Mouse (Mus musculus): ENCODE results near the gene Ubxn6. TPM values are rescaled to one million over a fixed set of nuclear protein-coding genes. Genes with fewer than 3 reads are reported as not detected.
A peak's percentile ranks its signal among the peaks of the same experiment; 100 is the strongest.

The Ubxn6 gene
- polyA plus RNA-seq, 1 experiment: 45.3 TPM

DNA sequence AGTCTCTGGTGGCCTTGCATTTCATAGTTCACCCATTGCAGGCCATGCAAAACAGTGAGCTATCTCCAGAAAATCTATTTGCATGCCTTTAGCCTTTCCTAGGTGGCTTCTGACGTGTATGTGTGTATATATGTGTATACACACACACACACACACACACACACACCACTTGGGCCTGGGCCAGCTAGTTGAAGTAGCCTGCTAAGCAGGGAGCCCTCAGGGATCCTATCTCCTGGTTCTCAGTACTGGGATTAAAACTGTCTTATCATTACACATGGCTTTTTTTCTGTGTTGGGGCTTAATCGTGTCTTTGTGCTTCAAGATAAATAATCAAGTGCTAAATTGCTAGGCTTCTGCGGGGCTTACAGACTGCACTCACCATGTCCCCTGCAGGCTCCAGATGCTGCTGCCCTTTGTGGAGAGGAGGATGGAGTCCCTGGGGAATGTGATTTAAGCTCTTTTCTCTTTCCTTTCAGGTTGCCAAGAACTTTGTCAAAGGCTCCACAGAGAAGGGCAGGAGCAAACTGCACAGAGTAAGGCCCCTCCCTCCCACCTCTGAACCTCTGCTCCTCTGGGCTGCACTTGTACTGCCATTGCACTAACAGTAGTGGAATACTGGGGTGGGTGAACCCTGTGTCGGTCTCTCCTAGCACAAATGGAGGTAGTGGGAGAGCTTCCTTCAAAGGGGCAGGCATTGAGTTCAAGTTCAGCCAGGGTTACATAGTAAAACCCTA is 18.7 kb downstream of the Ubxn6 start:
- no peak for TF ChIP-seq CTCF (IDR thresholded peaks at IDR 0.05; ENCODE audit: extremely low read depth, insufficient read depth, insufficient read length, insufficient replicate concordance)
- no peak for TF ChIP-seq POLR2A (IDR thresholded peaks at IDR 0.05; ENCODE audit: low read depth, low read length)
- Histone ChIP-seq H3K27ac (ENCODE audit: insufficient read depth, low read length) (no peak overlapping the region), H3K4me3 (ENCODE audit: extremely low read depth, insufficient read depth, insufficient read length) (no peak overlapping the region), H3K27me3 (ENCODE audit: control insufficient read depth, insufficient read depth, low read length) (no peaks in the 10 kb centered on the region), H3K36me3 (ENCODE audit: control insufficient read depth, insufficient read depth, low read length) (peaks cover 7% of the 10 kb centered on the region), H3K4me1 (ENCODE audit: control insufficient read depth, insufficient read depth, insufficient read length) (no peaks in the 10 kb centered on the region)
- WGBS: 77% methylated on average over 4 of the region's 4 CpGs
- DNase-seq (ENCODE audit: low read depth in 1 of 2, low spot score in 2 of 2): no peak

DNA sequence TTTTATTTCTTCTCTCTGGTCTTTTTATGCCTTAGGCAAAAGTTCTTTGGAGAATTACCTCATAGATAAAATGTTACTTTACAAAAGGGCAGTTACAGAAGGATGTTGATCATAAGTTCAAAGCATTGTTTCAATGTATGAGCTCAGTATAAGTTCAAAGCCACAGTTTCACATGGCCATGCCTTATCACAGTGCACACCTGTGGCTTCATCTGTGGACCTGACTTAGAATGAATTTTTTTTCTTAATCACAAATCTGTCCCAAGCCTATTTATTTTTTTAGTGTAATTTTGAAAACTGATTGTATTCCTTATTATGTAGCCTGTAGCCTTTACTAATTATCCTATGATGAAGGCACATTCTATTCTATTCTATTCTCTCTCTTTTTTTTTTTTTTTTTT is 19.9 kb downstream of the Ubxn6 start:
- H3K4me3 ChIP-seq (ENCODE audit: extremely low read depth, insufficient read depth, insufficient read length): no peak overlapping the region
- TF ChIP-seq CTCF (IDR thresholded peaks at IDR 0.05; ENCODE audit: extremely low read depth, insufficient read depth, insufficient read length, insufficient replicate concordance) (no peak), POLR2A (IDR thresholded peaks at IDR 0.05; ENCODE audit: low read depth, low read length) (no peak)
- H3K27ac ChIP-seq (ENCODE audit: insufficient read depth, low read length): no peak overlapping the region
- peaks cover 5% of the 10 kb centered on the region for H3K36me3 ChIP-seq (ENCODE audit: control insufficient read depth, insufficient read depth, low read length)
- no peak for DNase-seq (ENCODE audit: low read depth in 1 of 2, low spot score in 2 of 2)
- H3K4me1 ChIP-seq (ENCODE audit: control insufficient read depth, insufficient read depth, insufficient read length): no peaks in the 10 kb centered on the region
- no peaks in the 10 kb centered on the region for H3K27me3 ChIP-seq (ENCODE audit: control insufficient read depth, insufficient read depth, low read length)

- no peak overlapping the region for H3K4me3 ChIP-seq (ENCODE audit: extremely low read depth, insufficient read depth, insufficient read length)
- peaks cover 2% of the 10 kb centered on the region; the same call in 1 of the 2 replicates for H3K36me3 ChIP-seq (ENCODE audit: control insufficient read depth, insufficient read depth, low read length)
- WGBS: 91% methylated on average over 5 of the region's 5 CpGs
- no peak overlapping the region for H3K27ac ChIP-seq (ENCODE audit: insufficient read depth, low read length)
- no peaks in the 10 kb centered on the region for H3K4me1 ChIP-seq (ENCODE audit: control insufficient read depth, insufficient read depth, insufficient read length)
- no peak for DNase-seq (ENCODE audit: low read depth in 1 of 2, low spot score in 2 of 2)
- TF ChIP-seq CTCF (IDR thresholded peaks at IDR 0.05; ENCODE audit: extremely low read depth, insufficient read depth, insufficient read length, insufficient replicate concordance): no peak
- TF ChIP-seq POLR2A (IDR thresholded peaks at IDR 0.05; ENCODE audit: low read depth, low read length): no peak
- H3K27me3 ChIP-seq (ENCODE audit: control insufficient read depth, insufficient read depth, low read length): no peaks in the 10 kb centered on the region
Measured at GRCm38 (mm10) chr17:56051369-56051768, 23.5 kb downstream of the Ubxn6 start.

- no peaks in the 10 kb centered on the region for H3K27me3 ChIP-seq (ENCODE audit: control insufficient read depth, insufficient read depth, low read length)
- no peak overlapping the region for H3K27ac ChIP-seq (ENCODE audit: insufficient read depth, low read length)
- H3K4me3 ChIP-seq (ENCODE audit: extremely low read depth, insufficient read depth, insufficient read length): peak overlapping the region; percentile 61; the same call in 1 of the 2 replicates
- no peaks in the 10 kb centered on the region for H3K36me3 ChIP-seq (ENCODE audit: control insufficient read depth, insufficient read depth, low read length)
- H3K4me1 ChIP-seq (ENCODE audit: control insufficient read depth, insufficient read depth, insufficient read length): 0 out of 2 replicates have a peak, but pooled peaks cover 2% of the 10 kb centered on the region
- WGBS: 2% methylated on average over 12 of the region's 12 CpGs
- no peak for DNase-seq (ENCODE audit: low read depth in 1 of 2, low spot score in 2 of 2)
- TF ChIP-seq CTCF (IDR thresholded peaks at IDR 0.05; ENCODE audit: extremely low read depth, insufficient read depth, insufficient read length, insufficient replicate concordance): no peak
- TF ChIP-seq POLR2A (IDR thresholded peaks at IDR 0.05; ENCODE audit: low read depth, low read length): no peak
Measured at GRCm38 (mm10) chr17:56040857-56041163, 34.0 kb downstream of the Ubxn6 start.

- H3K27ac ChIP-seq (ENCODE audit: insufficient read depth, low read length): no peak within 1 kb of the TSS
- H3K4me1 ChIP-seq (ENCODE audit: control insufficient read depth, insufficient read depth, insufficient read length): 0 out of 2 replicates have a peak, but pooled peaks cover 2% of the 10 kb centered on the region
- DNase-seq (ENCODE audit: low read depth in 1 of 2, low spot score in 2 of 2): peak; percentile 89 to 97
- TF ChIP-seq POLR2A (IDR thresholded peaks at IDR 0.05; ENCODE audit: low read depth, low read length) (peak; percentile 11; the same call in 1 of the 2 replicates), CTCF (IDR thresholded peaks at IDR 0.05; ENCODE audit: extremely low read depth, insufficient read depth, insufficient read length, insufficient replicate concordance) (no peak)
- H3K27me3 ChIP-seq (ENCODE audit: control insufficient read depth, insufficient read depth, low read length): no peaks in the 10 kb centered on the region
- 1% methylated on average over 67 of the region's 68 CpGs for WGBS
- no peaks in the 10 kb centered on the region for H3K36me3 ChIP-seq (ENCODE audit: control insufficient read depth, insufficient read depth, low read length)
- peak within 1 kb of the TSS; percentile 61 for H3K4me3 ChIP-seq (ENCODE audit: extremely low read depth, insufficient read depth, insufficient read length)
Measured at GRCm38 (mm10) chr17:56040030-56040856, 34.6 kb downstream of the Ubxn6 start, which contains the start of gene Chaf1a. Gene Chaf1a (plus strand): TSS chr17:56040439.

- Histone ChIP-seq H3K27ac (ENCODE audit: insufficient read depth, low read length) (no peak overlapping the region), H3K4me1 (ENCODE audit: control insufficient read depth, insufficient read depth, insufficient read length) (peaks cover 7% of the 10 kb centered on the region; the same call in 1 of the 2 replicates), H3K36me3 (ENCODE audit: control insufficient read depth, insufficient read depth, low read length) (no peaks in the 10 kb centered on the region), H3K27me3 (ENCODE audit: control insufficient read depth, insufficient read depth, low read length) (no peaks in the 10 kb centered on the region), H3K4me3 (ENCODE audit: extremely low read depth, insufficient read depth, insufficient read length) (no peak overlapping the region)
- DNase-seq (ENCODE audit: low read depth in 1 of 2, low spot score in 2 of 2): no peak
- 79% methylated on average over 4 of the region's 4 CpGs for WGBS
- TF ChIP-seq CTCF (IDR thresholded peaks at IDR 0.05; ENCODE audit: extremely low read depth, insufficient read depth, insufficient read length, insufficient replicate concordance): no peak
- no peak for TF ChIP-seq POLR2A (IDR thresholded peaks at IDR 0.05; ENCODE audit: low read depth, low read length)
Measured at GRCm38 (mm10) chr17:56039345-56039744, 35.5 kb downstream of the Ubxn6 start.
